Mouse (Mus musculus) myocyte (in vitro differentiated cells): ENCODE measurements around the gene Hoxa3. TPM values are rescaled to one million over a fixed set of nuclear protein-coding genes. Genes with fewer than 3 reads are reported as not detected.

Experiments used
- H3K27me3 ChIP-seq: one replicate; pipeline ENCODE4 v1.6.1; 2011; ENCODE audit not compliant: control insufficient read depth, insufficient read depth, insufficient read length
- H3K36me3 ChIP-seq: one replicate; pipeline ENCODE4 v1.6.1; 2011; ENCODE audit not compliant: control insufficient read depth, insufficient read depth
- H3K4me2 ChIP-seq: one replicate; pipeline ENCODE4 v1.6.1; 2011; ENCODE audit warnings: low read depth, control low read depth
- H3K4me3 ChIP-seq: one replicate; pipeline ENCODE4 v1.5.1; 2011; ENCODE audit warnings: mild to moderate bottlenecking, control low read depth, moderate library complexity
- H3K79me2 ChIP-seq: one replicate; pipeline ENCODE4 v1.6.1; 2011; ENCODE audit not compliant: control insufficient read depth, insufficient read depth
- H3ac ChIP-seq: one replicate; pipeline ENCODE4 v1.6.1; 2011; ENCODE audit not compliant: control insufficient read depth, insufficient read length
- CEBPB ChIP-seq: IDR thresholded peaks from 2 replicates; pipeline ENCODE4 v1.6.1; 2011; ENCODE audit warnings: mild to moderate bottlenecking, moderate library complexity; ENCODE audit not compliant: poor library complexity, insufficient read depth, severe bottlenecking
- E2F4 ChIP-seq: IDR thresholded peaks from one replicate; pipeline ENCODE4 v1.6.1; 2011; ENCODE audit warnings: mild to moderate bottlenecking, control low read depth, moderate library complexity; ENCODE audit not compliant: insufficient read depth
- MAX ChIP-seq: IDR thresholded peaks from one replicate; pipeline ENCODE4 v1.6.1; 2011; ENCODE audit warnings: low read depth, mild to moderate bottlenecking, control low read depth
- MYOD1 ChIP-seq, 3 experiments: IDR thresholded peaks; one replicate each; pipeline ENCODE4 v1.6.1; 2011; ENCODE audit warnings: control low read depth in 2 of 3, low read depth in 2 of 3, mild to moderate bottlenecking in 2 of 3, moderate library complexity in 1 of 3; ENCODE audit not compliant: insufficient read length in 2 of 3, control insufficient read depth in 1 of 3
- MYOG ChIP-seq, 3 experiments: IDR thresholded peaks; one replicate each; pipeline ENCODE4 v1.6.1; 2011; ENCODE audit warnings: control low read depth in 2 of 3, low read depth in 2 of 3, mild to moderate bottlenecking in 2 of 3; ENCODE audit not compliant: insufficient read length in 2 of 3, control insufficient read depth in 1 of 3, insufficient read depth in 1 of 3
- POLR2A ChIP-seq: IDR thresholded peaks from one replicate; pipeline ENCODE4 v1.6.1; 2011; ENCODE audit warnings: low read depth, mild to moderate bottlenecking, control low read depth, moderate library complexity; ENCODE audit not compliant: insufficient read length
- POLR2AphosphoS2 ChIP-seq: IDR thresholded peaks from one replicate; pipeline ENCODE4 v1.6.1; 2011; ENCODE audit warnings: low read depth, control low read depth; ENCODE audit not compliant: insufficient read length
- REST ChIP-seq: IDR thresholded peaks from one replicate; pipeline ENCODE4 v1.6.1; 2011; ENCODE audit warnings: mild to moderate bottlenecking, control low read depth, moderate library complexity; ENCODE audit not compliant: insufficient read depth, insufficient read length
- SRF ChIP-seq: IDR thresholded peaks from one replicate; pipeline ENCODE4 v1.6.1; 2011; ENCODE audit warnings: low read depth; ENCODE audit not compliant: control insufficient read depth, insufficient read length
- TCF12 ChIP-seq: IDR thresholded peaks from one replicate; pipeline ENCODE4 v1.6.1; 2011; ENCODE audit warnings: mild to moderate bottlenecking, control low read depth; ENCODE audit not compliant: poor library complexity, insufficient read depth, severe bottlenecking
- TCF3 ChIP-seq: IDR thresholded peaks from one replicate; pipeline ENCODE4 v1.6.1; 2011; ENCODE audit warnings: low read depth, control low read depth; ENCODE audit not compliant: insufficient read length
- USF1 ChIP-seq: IDR thresholded peaks from one replicate; pipeline ENCODE4 v1.6.1; 2011; ENCODE audit warnings: low read depth, mild to moderate bottlenecking, control low read depth, moderate library complexity
- polyA plus RNA-seq: library from polyadenylated mRNA; unstranded; fragments of >200 nt; fragmentation: generic; extraction: Trizol; gene quantifications from one replicate; pipeline ENCODE4 v1.2.1, GENCODE M21; 2012; ENCODE audit warnings: missing spikeins

Gene Hoxa3
- polyA plus RNA-seq, 1 experiment = 1.0 TPM

DNA sequence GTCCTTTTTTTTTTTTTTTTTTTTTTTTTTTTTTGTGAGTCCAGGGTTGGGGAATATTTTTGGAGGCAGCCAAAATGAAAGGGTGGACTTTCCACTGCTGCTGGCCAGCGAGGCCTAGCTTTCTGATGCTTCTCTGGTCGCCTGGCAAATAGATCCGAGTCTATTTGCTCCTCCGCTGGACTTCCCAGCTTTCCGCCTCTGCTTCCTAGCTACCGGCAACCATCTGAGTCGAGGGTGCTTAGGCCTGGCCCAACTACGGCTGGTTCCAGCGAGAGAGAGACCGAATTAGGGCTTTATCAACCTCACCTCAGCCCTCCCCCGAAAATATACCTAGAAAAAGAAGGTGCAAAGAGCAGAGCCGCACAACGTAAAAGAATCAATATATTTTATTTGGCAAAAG, 9.6 kb upstream of the Hoxa3 start:
- Histone ChIP-seq H3K4me3 (peak overlapping the region; percentile 89), H3ac (peak overlapping the region; percentile 84), H3K36me3 (no peaks in the 10 kb centered on the region), H3K27me3 (no peaks in the 10 kb centered on the region), H3K4me2 (peak overlapping the region; percentile 97), H3K79me2 (peaks cover 55% of the 10 kb centered on the region)
- TF ChIP-seq MYOG (IDR thresholded peaks at IDR 0.05; ENCODE audit: control insufficient read depth in 1 of 3, insufficient read depth in 1 of 3, insufficient read length in 2 of 3, low read depth in 2 of 3) (no peak), CEBPB (no peak), MAX (no peak)

DNA sequence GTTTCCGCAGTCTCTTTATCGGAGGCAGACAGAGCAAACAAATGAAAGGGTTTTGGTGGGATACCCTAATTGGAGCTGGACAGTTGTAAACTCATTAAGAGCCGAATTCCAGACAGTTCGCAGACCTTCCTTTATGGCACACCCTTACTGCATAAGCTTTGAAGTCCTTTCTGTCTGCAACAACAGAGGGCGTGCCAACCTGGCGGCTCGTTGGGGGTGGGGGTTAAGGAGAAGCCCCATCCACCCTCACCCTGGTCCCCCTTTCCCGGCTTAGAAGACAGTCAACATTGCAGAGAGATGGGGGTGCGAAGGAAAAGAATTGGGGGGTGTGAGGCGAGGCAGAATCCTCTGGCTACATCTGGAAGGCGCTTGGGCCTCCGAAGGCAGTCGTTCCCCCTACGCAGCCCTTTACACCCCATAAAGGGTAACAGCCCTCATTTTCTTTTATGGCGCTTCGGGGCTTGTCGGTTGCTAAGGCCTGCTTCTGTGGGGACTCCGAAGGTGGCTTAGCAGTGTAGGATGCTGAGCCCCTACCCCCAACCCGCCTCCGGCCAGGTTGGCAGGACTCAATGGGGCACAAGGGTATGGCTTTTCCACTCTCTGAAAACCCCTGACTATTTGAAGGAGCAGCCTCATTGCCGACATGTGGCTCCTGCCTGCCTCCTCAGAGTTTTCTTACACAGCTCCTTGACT, 9.0 kb upstream of the Hoxa3 start:
- H3K27me3 ChIP-seq = no peaks in the 10 kb centered on the region
- peak overlapping the region; percentile 89 for H3K4me3 ChIP-seq

DNA sequence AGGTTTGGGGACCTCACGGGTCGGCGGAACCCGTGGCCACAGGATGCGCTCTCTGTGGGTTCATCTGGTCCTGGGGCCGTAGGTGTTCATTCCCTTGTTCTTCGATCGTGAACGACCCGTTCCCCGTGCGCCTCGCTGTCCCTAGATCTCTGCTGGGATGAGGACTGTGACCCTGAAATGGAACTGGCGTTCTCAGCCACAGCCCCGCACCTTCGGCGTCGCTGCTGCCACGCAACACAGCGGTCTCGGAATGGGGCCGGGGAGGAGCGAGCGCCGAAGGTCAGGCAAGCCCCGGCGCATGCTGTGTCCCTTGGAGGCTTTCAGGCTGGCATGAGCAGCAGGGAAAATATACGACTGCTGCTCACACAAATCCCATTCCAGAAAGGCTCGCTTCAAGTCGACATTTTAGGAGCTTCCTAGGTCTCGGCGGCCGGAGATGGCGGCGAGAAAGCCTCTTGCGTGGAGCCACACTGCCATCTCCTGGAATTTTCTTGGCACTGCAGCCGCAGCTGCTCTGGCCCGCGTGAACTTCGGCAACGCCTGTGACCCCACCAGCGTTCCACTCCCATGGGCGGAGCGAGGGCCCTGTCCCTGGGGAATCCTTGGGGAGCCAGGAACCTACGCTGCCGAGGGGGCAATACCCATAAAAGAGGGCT, 8.3 kb upstream of the Hoxa3 start, which contains the start of gene Hoxa7:
TSS of gene Hoxa7 (minus strand) at position 518 of the 656 bp plus-strand sequence.
- TF ChIP-seq E2F4 (no peak), MAX (no peak), USF1 (no peak), TCF12 (no peak), MYOG (IDR thresholded peaks at IDR 0.05; ENCODE audit: control insufficient read depth in 1 of 3, insufficient read depth in 1 of 3, insufficient read length in 2 of 3, low read depth in 2 of 3) (peak; percentile 77 to 90 (median 82)), POLR2AphosphoS2 (no peak), CEBPB (no peak), POLR2A (peak; percentile 34), SRF (peak; percentile 37), TCF3 (no peak), REST (no peak), MYOD1 (IDR thresholded peaks at IDR 0.05; ENCODE audit: control insufficient read depth in 1 of 3, insufficient read length in 2 of 3, low read depth in 2 of 3) (peak in 2 of 3 experiments; percentile 82 to 89)
- H3K79me2 ChIP-seq = peaks cover 44% of the 10 kb centered on the region
- H3K4me2 ChIP-seq = peak within 1 kb of the TSS; percentile 97
- no peaks in the 10 kb centered on the region for H3K36me3 ChIP-seq
- H3K27me3 ChIP-seq = no peaks in the 10 kb centered on the region
- peak within 1 kb of the TSS; percentile 89 for H3K4me3 ChIP-seq
- peak within 1 kb of the TSS; percentile 84 for H3ac ChIP-seq

More for the DNA sequence above, 9.0 kb upstream of the Hoxa3 start:
- Histone ChIP-seq H3ac (peak overlapping the region; percentile 84), H3K79me2 (peaks cover 49% of the 10 kb centered on the region), H3K36me3 (no peaks in the 10 kb centered on the region), H3K4me2 (peak overlapping the region; percentile 97)
- TF ChIP-seq POLR2AphosphoS2 = peak; percentile 28
- no peak for TF ChIP-seq TCF12

DNA sequence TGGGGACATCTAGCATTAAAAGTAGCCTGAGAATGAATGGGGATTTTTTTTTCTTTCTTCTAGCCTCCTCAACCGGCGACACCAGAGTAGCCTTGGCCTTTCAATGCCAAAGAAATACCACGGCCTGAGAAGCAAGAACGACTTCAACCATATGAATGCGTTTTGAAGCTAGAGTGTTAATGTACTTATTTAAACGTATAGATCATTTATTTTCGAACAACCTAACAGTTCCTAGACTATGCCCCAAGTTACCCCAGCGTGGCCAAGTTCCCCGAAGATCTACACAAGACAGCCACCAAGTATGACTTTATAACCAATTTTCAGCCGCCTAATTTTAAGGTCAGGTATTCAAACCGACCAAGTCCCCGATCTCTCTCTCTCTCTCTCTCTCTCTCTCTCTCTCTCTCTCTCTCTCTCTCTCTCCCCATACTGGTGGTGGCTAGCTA, 7.8 kb upstream of the Hoxa3 start:
- H3K79me2 ChIP-seq = peaks cover 48% of the 10 kb centered on the region
- no peaks in the 10 kb centered on the region for H3K36me3 ChIP-seq
- peak overlapping the region; percentile 88 for H3K4me2 ChIP-seq
- no peaks in the 10 kb centered on the region for H3K27me3 ChIP-seq
- peak overlapping the region; percentile 84 for H3ac ChIP-seq
- TF ChIP-seq TCF12 (no peak), REST (no peak), POLR2AphosphoS2 (no peak), E2F4 (no peak), SRF (no peak), USF1 (no peak)
- peak overlapping the region; percentile 89 for H3K4me3 ChIP-seq

DNA sequence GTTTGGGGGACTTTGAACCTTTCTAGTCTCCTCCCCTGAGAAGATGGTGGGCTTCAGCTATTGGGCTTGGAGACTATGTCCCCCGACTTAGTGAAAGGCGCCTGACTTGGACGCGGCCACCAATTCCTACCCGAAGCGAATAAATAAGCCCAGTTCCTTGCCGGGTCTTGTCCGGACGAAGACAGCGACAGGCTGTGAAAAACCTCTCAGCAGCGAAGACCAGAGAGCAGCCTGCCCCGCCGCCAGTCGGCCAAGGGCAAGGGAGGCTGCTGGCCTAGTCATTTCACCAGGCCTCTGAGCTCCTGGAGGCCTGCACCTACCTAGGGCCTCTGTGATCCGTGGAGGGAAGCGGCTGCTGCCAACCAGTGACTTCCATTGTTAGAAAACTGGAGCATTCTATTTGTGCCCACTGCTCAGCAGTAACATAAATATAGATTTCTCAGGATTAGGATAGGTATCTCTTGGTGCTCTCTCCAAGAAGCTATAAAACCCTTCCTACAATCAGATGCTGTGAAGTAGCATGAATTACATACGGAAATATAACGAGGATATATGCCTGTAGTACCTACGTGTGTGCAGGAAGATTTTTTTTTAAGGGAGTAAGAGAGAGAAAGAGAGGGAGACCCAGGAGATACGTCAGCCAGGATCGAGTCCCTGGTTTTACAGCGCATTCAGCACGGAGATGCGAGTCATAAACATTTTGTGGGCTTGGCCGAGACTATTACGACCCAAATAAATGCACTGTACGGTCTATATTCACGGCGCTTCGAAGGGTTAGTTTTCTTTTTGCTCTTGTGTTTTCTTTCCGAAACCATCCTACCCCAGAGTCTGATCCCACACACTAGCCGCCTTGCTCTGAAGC, 7.1 kb upstream of the Hoxa3 start:
- TF ChIP-seq MYOG (IDR thresholded peaks at IDR 0.05; ENCODE audit: control insufficient read depth in 1 of 3, insufficient read depth in 1 of 3, insufficient read length in 2 of 3, low read depth in 2 of 3) = no peak
- TF ChIP-seq POLR2A = peak; percentile 66
- TF ChIP-seq POLR2AphosphoS2 = peak; percentile 40
- peak overlapping the region; percentile 89 for H3K4me3 ChIP-seq
- H3K36me3 ChIP-seq = no peaks in the 10 kb centered on the region
- peaks cover 43% of the 10 kb centered on the region for H3K79me2 ChIP-seq
- H3K4me2 ChIP-seq = peak overlapping the region; percentile 88
- H3K27me3 ChIP-seq = no peaks in the 10 kb centered on the region
- H3ac ChIP-seq = peak overlapping the region; percentile 84
